Mouse (Mus musculus): ENCODE measurements around the gene Rnf32. TPM values are rescaled to one million over a fixed set of nuclear protein-coding genes. Genes with fewer than 3 reads are reported as not detected.

The Rnf32 gene
- polyA plus RNA-seq, 1 experiment from 2014 or later, result 2.0 TPM

DNA sequence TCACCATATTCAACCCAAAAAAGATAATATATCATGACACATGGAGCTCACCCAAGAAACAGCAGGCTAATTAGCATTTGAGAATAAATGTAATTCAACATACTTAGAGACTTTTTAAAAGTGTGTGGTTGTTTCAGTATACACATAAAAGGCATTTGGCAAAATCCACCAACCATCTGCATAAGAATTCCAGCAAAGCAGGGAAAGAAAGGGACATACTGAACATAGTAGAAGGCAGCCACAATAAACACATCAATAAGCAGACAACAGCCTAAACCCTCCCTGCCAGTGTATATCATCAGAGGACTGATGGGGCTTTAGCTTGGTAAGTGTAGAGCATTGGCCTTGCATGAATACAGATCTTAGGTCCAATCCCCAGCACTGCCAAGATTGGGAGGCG is 49.0 kb downstream of the Rnf32 start:
- TF ChIP-seq EP300 (optimal IDR thresholded peaks at IDR 0.05), result no peak
- no peak for TF ChIP-seq CTCF (IDR thresholded peaks at IDR 0.05; ENCODE audit: low read depth)
- WGBS, result no CpG with 5 or more reads among the region's 1 CpGs
- no peak for ATAC-seq (ENCODE audit: low FRiP score, low TSS enrichment)
- Histone ChIP-seq H3K9ac (ENCODE audit: low read length) (no peak overlapping the region), H3K4me1 (replicated peaks; ENCODE audit: control insufficient read depth, insufficient read depth) (no peaks in the 10 kb centered on the region), H3K9me3 (ENCODE audit: control insufficient read depth, low read length) (no peaks in the 10 kb centered on the region), H3K4me2 (replicated peaks; ENCODE audit: low read depth) (no peak overlapping the region), H3K27ac (replicated peaks) (no peak overlapping the region), H3K27me3 (ENCODE audit: control insufficient read depth, insufficient read depth, low read length) (no peaks in the 10 kb centered on the region), H3K36me3 (ENCODE audit: control insufficient read depth, insufficient read depth, low read length) (no peaks in the 10 kb centered on the region), H3K4me3 (ENCODE audit: low read depth, low read length) (no peak overlapping the region)
- DNase-seq (ENCODE audit: low spot score), result no peak

DNA sequence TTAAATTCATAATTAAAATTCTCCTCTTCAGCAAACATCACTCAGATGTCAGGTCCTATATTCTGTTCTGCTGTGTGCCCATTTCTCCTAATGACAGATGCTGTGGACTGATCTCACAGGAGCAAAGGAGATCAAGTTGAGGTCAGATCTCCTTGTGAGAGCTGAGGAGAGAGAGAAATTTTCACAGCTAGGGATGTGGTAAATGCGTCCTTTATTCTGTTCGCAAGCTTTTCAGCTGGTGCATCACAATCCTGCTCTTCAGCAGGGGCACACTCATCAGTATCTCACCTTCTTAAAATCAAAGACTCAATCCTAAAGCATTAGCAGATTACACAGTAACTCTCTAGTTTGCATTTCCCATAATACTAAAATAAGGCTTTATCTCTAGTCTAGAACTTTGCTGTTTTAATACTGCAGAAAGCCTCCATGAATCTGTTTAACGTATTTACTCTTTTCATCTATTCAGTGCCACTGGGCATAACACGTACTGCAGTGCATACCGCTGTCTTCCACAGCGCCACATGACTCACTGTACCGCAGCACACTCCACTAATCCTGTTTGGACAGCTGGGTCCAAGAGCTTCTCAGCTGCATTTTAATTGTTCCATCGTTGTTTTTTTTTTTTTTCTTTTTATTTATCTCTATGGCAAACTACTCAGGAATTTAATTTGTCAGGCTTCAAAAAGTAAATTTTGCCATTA is 55.2 kb downstream of the Rnf32 start:
- H3K27ac ChIP-seq (replicated peaks), result no peak overlapping the region
- no peak overlapping the region for H3K4me3 ChIP-seq (ENCODE audit: low read depth, low read length)
- TF ChIP-seq EP300 (optimal IDR thresholded peaks at IDR 0.05) (no peak), CTCF (IDR thresholded peaks at IDR 0.05; ENCODE audit: low read depth) (no peak)
- no peak for ATAC-seq (ENCODE audit: low FRiP score, low TSS enrichment)
- WGBS, result 50% methylated on average over 8 of the region's 8 CpGs
- H3K27me3 ChIP-seq (ENCODE audit: control insufficient read depth, insufficient read depth, low read length), result no peaks in the 10 kb centered on the region
- H3K4me1 ChIP-seq (replicated peaks; ENCODE audit: control insufficient read depth, insufficient read depth), result no peaks in the 10 kb centered on the region
- H3K36me3 ChIP-seq (ENCODE audit: control insufficient read depth, insufficient read depth, low read length), result no peaks in the 10 kb centered on the region
- no peaks in the 10 kb centered on the region for H3K9me3 ChIP-seq (ENCODE audit: control insufficient read depth, low read length)
- no peak overlapping the region for H3K9ac ChIP-seq (ENCODE audit: low read length)
- DNase-seq (ENCODE audit: low spot score), result no peak
- H3K4me2 ChIP-seq (replicated peaks; ENCODE audit: low read depth), result no peak overlapping the region

DNA sequence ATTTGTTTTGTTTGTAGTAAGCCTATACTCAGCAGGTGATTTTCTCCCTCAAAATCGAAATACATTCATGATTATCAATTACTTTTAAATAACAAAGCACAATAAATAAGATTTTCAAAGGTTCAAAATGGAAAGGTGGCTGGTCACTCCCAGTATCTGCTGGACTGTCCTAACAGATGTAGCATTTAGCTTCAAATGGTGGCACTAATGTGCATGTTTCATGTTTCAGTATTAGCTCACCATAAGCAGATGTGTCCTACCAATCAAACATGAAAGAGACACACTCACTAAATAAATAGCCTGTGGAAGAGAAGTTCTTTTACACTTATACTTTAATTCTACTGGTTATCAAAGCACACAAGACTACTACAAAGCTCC is 55.7 kb downstream of the Rnf32 start:
- no peaks in the 10 kb centered on the region for H3K36me3 ChIP-seq (ENCODE audit: control insufficient read depth, insufficient read depth, low read length)
- ATAC-seq (ENCODE audit: low FRiP score, low TSS enrichment), result no peak
- no peak overlapping the region for H3K27ac ChIP-seq (replicated peaks)
- H3K4me2 ChIP-seq (replicated peaks; ENCODE audit: low read depth), result no peak overlapping the region
- no peaks in the 10 kb centered on the region for H3K27me3 ChIP-seq (ENCODE audit: control insufficient read depth, insufficient read depth, low read length)
- H3K9me3 ChIP-seq (ENCODE audit: control insufficient read depth, low read length), result no peaks in the 10 kb centered on the region
- H3K4me3 ChIP-seq (ENCODE audit: low read depth, low read length), result no peak overlapping the region
- H3K4me1 ChIP-seq (replicated peaks; ENCODE audit: control insufficient read depth, insufficient read depth), result no peaks in the 10 kb centered on the region
- no peak overlapping the region for H3K9ac ChIP-seq (ENCODE audit: low read length)
- DNase-seq (ENCODE audit: low spot score), result no peak
- WGBS, result 45% methylated on average over 1 of the region's 1 CpGs
- TF ChIP-seq EP300 (optimal IDR thresholded peaks at IDR 0.05) (no peak), CTCF (IDR thresholded peaks at IDR 0.05; ENCODE audit: low read depth) (no peak)

DNA sequence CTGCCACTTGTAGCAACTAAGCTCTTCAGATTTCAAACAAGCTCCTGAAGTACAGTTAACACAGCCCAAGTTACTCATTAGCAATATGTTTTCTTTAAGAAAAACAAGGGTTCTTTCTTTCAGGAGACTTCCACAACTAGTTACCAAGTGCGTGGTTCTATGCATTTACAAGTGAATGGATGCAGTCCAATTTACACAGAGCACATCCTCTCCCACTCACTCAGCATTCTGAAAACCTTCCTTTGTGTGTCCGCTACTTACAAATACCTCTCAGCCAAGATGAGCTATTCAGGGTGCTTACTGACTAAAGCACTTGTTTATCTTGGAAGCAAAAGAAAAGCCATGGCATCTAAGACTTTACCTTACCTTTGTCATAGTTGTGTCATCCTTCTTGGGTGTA is 58.1 kb downstream of the Rnf32 start:
- no peak overlapping the region for H3K27ac ChIP-seq (replicated peaks)
- no peaks in the 10 kb centered on the region for H3K36me3 ChIP-seq (ENCODE audit: control insufficient read depth, insufficient read depth, low read length)
- H3K9me3 ChIP-seq (ENCODE audit: control insufficient read depth, low read length), result no peaks in the 10 kb centered on the region
- TF ChIP-seq EP300 (optimal IDR thresholded peaks at IDR 0.05), result no peak
- no peak for TF ChIP-seq CTCF (IDR thresholded peaks at IDR 0.05; ENCODE audit: low read depth)
- no peak overlapping the region for H3K4me2 ChIP-seq (replicated peaks; ENCODE audit: low read depth)
- H3K4me3 ChIP-seq (ENCODE audit: low read depth, low read length), result no peak overlapping the region
- ATAC-seq (ENCODE audit: low FRiP score, low TSS enrichment) (no peak), DNase-seq (ENCODE audit: low spot score) (no peak)
- H3K27me3 ChIP-seq (ENCODE audit: control insufficient read depth, insufficient read depth, low read length), result no peaks in the 10 kb centered on the region
- H3K4me1 ChIP-seq (replicated peaks; ENCODE audit: control insufficient read depth, insufficient read depth), result no peaks in the 10 kb centered on the region
- 62% methylated on average over 2 of the region's 2 CpGs for WGBS
- H3K9ac ChIP-seq (ENCODE audit: low read length), result no peak overlapping the region

DNA sequence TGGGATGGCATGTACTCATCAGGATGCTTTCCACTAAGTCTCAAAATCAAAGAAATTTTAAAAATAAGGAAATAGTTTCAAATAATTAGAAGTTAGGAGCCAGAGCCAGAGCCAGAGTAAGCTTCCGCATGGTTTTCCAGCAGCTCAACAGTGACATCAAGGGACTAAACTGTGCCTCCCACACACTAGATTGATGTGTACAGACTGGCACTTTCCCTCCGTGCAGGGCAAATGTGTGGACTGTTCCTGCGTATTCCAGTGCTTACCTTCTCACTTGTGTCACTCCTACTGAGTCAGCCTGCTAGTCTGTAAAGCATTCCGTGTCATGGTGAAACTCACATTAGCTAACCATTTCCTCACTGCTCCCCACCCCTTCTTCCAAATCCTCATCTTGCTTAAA is 75.1 kb downstream of the Rnf32 start:
- WGBS, result 41% methylated on average over 4 of the region's 4 CpGs
- no peaks in the 10 kb centered on the region for H3K9me3 ChIP-seq (ENCODE audit: control insufficient read depth, low read length)
- ATAC-seq (ENCODE audit: low FRiP score, low TSS enrichment) (peak; percentile 81), DNase-seq (ENCODE audit: low spot score) (peak; percentile 37)
- no peak overlapping the region for H3K27ac ChIP-seq (replicated peaks)
- no peak overlapping the region for H3K9ac ChIP-seq (ENCODE audit: low read length)
- H3K27me3 ChIP-seq (ENCODE audit: control insufficient read depth, insufficient read depth, low read length), result no peaks in the 10 kb centered on the region
- no peaks in the 10 kb centered on the region for H3K36me3 ChIP-seq (ENCODE audit: control insufficient read depth, insufficient read depth, low read length)
- no peaks in the 10 kb centered on the region for H3K4me1 ChIP-seq (replicated peaks; ENCODE audit: control insufficient read depth, insufficient read depth)
- H3K4me2 ChIP-seq (replicated peaks; ENCODE audit: low read depth), result no peak overlapping the region
- H3K4me3 ChIP-seq (ENCODE audit: low read depth, low read length), result no peak overlapping the region
- TF ChIP-seq CTCF (IDR thresholded peaks at IDR 0.05; ENCODE audit: low read depth), result peak; percentile 68
- TF ChIP-seq EP300 (optimal IDR thresholded peaks at IDR 0.05), result no peak

DNA sequence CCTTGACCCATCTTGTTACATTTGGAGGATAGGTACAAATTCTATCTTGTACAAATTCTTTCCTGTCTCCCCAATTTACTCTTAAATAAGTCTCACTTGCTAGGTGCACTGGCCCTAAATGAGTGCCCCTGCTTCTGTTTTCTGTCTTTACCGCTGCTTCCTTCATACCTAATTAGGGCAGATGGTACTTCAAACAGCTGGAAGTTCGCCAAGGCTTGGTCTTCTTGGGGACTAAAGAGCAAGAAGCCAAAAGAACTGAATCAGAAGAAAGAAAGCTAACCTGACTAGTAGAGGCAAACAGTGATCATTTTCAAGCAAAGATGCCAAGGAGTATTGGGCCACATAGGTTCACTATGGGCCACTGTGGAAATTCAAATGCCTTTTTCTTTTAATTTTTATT is 77.6 kb downstream of the Rnf32 start:
- 78% methylated on average over 2 of the region's 2 CpGs for WGBS
- Histone ChIP-seq H3K4me2 (replicated peaks; ENCODE audit: low read depth) (no peak overlapping the region), H3K36me3 (ENCODE audit: control insufficient read depth, insufficient read depth, low read length) (no peaks in the 10 kb centered on the region), H3K4me3 (ENCODE audit: low read depth, low read length) (no peak overlapping the region), H3K27ac (replicated peaks) (no peak overlapping the region), H3K4me1 (replicated peaks; ENCODE audit: control insufficient read depth, insufficient read depth) (no peaks in the 10 kb centered on the region), H3K27me3 (ENCODE audit: control insufficient read depth, insufficient read depth, low read length) (no peaks in the 10 kb centered on the region), H3K9ac (ENCODE audit: low read length) (no peak overlapping the region), H3K9me3 (ENCODE audit: control insufficient read depth, low read length) (no peaks in the 10 kb centered on the region)
- TF ChIP-seq CTCF (IDR thresholded peaks at IDR 0.05; ENCODE audit: low read depth) (no peak), EP300 (optimal IDR thresholded peaks at IDR 0.05) (no peak)
- ATAC-seq (ENCODE audit: low FRiP score, low TSS enrichment) (no peak), DNase-seq (ENCODE audit: low spot score) (no peak)

Data from stomach, postnatal 0 days (tissue).